Mouse (Mus musculus) hindbrain, embryonic 16.5 days (tissue): ENCODE data around the gene Smim22. TPM values are rescaled to one million over a fixed set of nuclear protein-coding genes. Genes with fewer than 3 reads are reported as not detected.

ENCODE experiments used
- polyA plus RNA-seq: library from polyadenylated mRNA; unstranded; fragments of >200 nt; fragmentation: Nextera tagmentation; extraction: Ambion mirVana; gene quantifications from 2 replicates; pipeline ENCODE4 v1.2.1, GENCODE M21; 2015

Smim22 gene
- polyA plus RNA-seq, 1 experiment from 2014 or later = 4.2 TPM

Other genes with a start within 250 kb of the Smim22 start
- gene Cdip1, start 217.0 kb upstream of the Smim22 start, polyA plus RNA-seq = 137 and 143 TPM in 2 replicates
- 0.13 and 0.19 TPM in 2 replicates for gene 4930562C15Rik, start 171.9 kb upstream of the Smim22 start, polyA plus RNA-seq
- 55.2 and 73.2 TPM in 2 replicates for gene Ubald1, start 127.0 kb upstream of the Smim22 start, polyA plus RNA-seq
- 133 and 140 TPM in 2 replicates for gene Mgrn1, start 121.0 kb upstream of the Smim22 start, polyA plus RNA-seq
- gene Nudt16l1, start 68.5 kb upstream of the Smim22 start, polyA plus RNA-seq = 132 and 137 TPM in 2 replicates
- gene Anks3, start 43.1 kb upstream of the Smim22 start, polyA plus RNA-seq = 68.6 and 71.5 TPM in 2 replicates
- gene Sept12, start 9.4 kb upstream of the Smim22 start, polyA plus RNA-seq = not detected in 2 replicates
- 152 and 171 TPM in 2 replicates for gene Rogdi, start 6.3 kb downstream of the Smim22 start, polyA plus RNA-seq
- 171 and 192 TPM in 2 replicates for gene Glyr1, start 42.6 kb downstream of the Smim22 start, polyA plus RNA-seq
- 9.0 and 10.4 TPM in 2 replicates for gene Ubn1, start 42.8 kb downstream of the Smim22 start, polyA plus RNA-seq
- 0.07 and 0.16 TPM in 2 replicates for gene Ppl, start 125.1 kb downstream of the Smim22 start, polyA plus RNA-seq
- 0.15 and 0.27 TPM in 2 replicates for gene Sec14l5, start 139.8 kb downstream of the Smim22 start, polyA plus RNA-seq
- gene Nagpa, start 196.7 kb downstream of the Smim22 start, polyA plus RNA-seq = 11.9 and 14.9 TPM in 2 replicates
- gene AU021092, start 215.0 kb downstream of the Smim22 start, polyA plus RNA-seq = 15.7 and 16.6 TPM in 2 replicates
- gene Alg1, start 226.3 kb downstream of the Smim22 start, polyA plus RNA-seq = 42.9 and 45.9 TPM in 2 replicates
- gene Eef2kmt, start 248.7 kb downstream of the Smim22 start, polyA plus RNA-seq = 9.4 and 9.5 TPM in 2 replicates